Mouse (Mus musculus) urinary bladder, postnatal 10 days (tissue): ENCODE data around the gene Gm6096.
"Not testable (repeated sequence)": the region's sequence is repeated elsewhere in the genome, so short reads cannot be mapped to it uniquely, and the experiment has no call there.

ENCODE experiments used
- DNase-seq: peaks from one replicate; pipeline ENCODE4 v3.0.0; 2022; ENCODE audit warnings: low spot score

Gm6096 gene

GRCm38 (mm10) chr7:34250738-34251137, at the start of gene Gm6096:
TSS of gene Gm6096 (plus strand) at chr7:34251038.
- no peak for DNase-seq

DNA sequence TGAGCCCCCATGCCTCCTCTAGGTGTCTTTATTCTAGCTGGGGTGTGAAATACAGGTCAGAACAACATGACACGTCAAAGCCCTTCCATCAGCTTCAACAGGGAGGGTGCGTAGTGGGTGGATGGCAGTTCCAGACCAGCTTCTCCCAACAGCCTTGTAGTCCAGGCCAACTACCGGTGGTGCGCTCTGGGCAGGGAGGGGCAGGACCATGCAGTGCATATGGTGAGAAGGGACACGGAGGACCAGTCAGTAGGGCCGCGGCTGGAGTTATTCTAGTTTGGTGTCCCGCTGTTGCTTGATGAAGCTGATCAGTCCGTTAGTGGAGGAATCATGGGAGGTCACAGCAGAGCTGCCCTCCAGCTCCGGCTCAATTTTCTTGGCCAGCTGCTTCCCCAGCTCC, 48.7 kb upstream of the Gm6096 start:
- not testable (repeated sequence) for DNase-seq

GRCm38 (mm10) chr7:34206331-34206730, 44.5 kb upstream of the Gm6096 start:
- DNase-seq = no peak

DNA sequence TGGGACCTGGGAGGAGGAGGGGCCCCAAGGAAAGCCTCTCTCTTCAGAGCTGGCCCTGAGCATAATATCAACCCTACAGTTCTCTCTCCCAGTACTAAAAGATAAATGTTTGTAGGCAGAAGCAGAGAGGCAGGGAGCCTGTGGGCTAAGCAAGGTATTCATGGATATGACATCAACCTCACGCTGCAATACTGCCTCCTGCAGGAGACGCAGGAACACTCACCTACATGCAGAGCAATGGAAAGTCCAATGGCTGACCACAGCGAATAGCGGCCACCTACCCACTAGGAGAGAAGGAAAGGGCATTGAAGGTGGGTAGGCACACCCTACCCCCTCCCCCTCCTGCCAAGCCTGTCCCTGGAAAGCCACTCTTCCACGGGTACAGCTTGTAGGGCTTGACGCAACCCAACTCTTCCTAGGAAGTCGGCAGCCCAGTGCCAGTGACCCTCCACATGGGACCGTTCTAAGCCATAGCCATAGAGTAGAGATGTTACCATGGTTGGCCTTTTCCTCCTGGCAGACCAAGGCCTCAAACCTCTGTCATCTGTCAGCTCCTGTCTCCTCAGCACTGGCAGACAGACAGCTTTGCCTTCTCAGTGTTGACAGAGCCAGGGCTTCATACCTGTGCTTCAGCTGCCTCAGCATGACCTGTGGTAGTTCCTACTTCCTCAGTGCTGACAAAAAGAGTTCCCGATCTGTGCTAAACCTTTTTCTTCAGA, 42.7 kb upstream of the Gm6096 start:
- DNase-seq = no peak

DNA sequence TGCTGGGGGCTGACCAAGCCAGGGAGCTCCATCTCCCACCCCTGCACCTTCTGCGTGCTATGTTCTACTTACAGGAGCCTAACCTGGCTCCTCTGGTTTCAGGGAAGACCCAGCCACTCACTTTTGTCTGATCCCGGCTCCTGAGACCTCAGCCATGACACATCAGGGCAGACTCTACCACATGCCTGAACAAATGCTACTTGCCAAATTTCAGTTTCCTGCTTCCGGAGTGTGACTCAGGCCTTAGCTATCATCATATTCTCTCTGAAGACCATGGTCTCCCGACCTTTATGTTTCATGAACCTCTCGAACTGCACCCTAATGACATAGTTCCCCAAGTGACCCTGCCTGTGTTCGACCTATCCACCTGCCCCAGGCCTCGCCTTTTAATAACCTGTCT, 37.6 kb upstream of the Gm6096 start:
- no peak for DNase-seq

DNA sequence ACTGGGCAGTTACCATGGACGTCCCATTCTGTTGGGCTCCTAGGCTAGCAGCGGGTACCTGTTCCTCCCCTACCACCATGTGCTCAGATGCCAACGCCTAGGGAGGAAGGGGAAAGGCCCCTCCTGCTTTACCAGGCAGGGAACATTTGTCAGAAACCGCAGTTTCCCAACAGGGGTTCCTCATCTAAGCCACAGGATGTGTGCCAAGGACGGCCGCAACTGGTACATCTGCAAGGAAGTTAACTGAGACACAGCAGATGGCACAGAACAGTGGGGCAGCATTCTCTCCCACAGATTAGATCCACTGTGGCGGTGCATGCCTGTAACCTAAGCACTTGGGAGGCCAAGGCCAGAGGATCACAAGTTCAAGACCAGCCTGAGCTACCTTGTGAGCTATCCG, 36.2 kb upstream of the Gm6096 start:
- no peak for DNase-seq

GRCm38 (mm10) chr7:34215481-34215880, 35.4 kb upstream of the Gm6096 start:
- DNase-seq = no peak

DNA sequence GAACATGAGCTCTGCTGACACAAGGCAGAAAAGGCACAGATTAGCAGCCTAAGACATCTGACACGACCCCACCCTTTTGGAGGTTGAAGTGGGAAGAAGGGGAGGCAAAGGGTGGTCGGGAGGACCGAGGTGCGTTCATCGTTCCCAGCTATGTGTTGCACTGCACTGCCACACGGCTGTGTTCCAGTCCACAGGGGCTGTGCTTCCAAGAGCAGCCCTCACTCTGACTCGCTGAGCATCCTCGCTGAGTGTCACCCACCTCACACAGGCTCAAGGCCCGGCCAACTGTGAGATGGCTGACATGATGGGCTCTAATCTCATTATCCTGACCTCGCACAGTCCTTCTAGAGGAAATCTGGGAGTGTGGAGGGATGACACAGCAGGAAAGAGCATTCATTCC, 34.4 kb upstream of the Gm6096 start:
- DNase-seq = no peak

DNA sequence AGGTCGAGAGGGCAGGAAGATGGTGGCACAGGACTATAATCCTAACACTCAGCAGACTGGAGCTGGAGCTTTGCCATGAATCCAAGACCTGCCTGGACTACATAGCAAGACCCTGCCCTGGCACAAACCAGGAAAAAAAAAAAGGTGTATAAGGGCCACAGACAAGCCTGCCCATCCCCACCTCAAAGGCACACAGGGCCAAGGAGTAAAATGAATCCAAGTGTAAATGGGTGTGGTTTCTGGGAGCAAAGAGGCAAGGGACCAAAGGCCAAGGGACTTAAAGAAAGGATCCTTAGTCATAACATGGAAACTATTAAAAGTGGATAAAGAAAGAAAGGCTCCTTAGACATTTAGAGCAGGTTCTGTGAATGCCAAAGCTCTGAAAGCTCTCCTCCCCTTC, 32.3 kb upstream of the Gm6096 start:
- no peak for DNase-seq

DNA sequence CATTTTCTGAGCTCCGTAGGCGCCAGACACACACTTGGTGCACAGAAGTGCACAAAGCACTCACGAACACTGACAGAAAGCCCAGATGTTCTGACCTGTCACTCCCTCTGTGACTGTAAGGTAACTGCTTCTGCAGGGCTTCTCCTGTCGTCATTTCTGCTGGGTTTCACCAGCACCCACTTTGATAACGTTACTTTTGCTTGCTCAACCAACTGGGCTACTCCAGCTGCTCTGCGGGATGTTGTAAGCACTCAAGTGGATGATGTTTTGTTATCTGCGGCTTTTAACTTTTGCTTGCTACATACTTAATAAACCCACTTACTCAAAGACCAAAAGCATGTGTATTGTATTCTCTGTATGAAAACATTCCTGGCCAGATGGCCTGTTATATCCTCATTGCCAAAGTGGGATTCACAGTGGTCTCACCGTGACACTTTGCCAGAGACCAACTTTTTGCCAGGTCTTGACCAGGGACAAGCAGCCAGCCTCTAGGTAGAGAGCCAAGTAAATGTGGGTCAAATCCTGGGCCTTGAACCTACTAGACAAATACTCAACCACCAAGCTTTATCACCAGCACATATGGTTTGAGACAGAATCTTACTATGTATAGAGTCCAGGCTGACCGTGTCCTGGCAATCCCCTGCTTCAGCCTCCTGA, 29.1 kb upstream of the Gm6096 start:
- no peak for DNase-seq

DNA sequence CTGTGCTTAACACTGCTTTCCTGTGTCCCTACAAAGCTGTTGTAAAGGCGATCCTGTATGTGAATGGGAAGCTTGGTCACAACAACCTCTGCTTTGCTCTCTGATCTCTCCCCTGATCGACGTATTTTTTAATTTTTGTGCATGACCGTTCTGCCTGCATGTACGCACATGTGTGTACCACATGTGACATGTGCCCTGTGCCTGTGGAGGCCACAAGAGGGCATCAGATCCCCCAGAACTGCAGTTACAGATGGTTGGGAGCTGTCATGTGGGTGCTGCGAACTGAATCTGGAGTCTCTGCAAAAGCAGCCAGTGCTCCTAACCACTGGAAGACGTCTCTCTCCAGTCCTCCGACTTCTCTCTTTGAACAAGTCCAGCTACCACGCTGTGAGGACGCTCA, 28.5 kb upstream of the Gm6096 start:
- DNase-seq = no peak

- no peak for DNase-seq
These were observed 26.5 kb upstream of the Gm6096 start for GRCm38 (mm10) chr7:34224308-34224707.

GRCm38 (mm10) chr7:34226086-34226485, 24.8 kb upstream of the Gm6096 start:
- DNase-seq = no peak

GRCm38 (mm10) chr7:34226846-34227245, 24.0 kb upstream of the Gm6096 start:
- DNase-seq = no peak

DNA sequence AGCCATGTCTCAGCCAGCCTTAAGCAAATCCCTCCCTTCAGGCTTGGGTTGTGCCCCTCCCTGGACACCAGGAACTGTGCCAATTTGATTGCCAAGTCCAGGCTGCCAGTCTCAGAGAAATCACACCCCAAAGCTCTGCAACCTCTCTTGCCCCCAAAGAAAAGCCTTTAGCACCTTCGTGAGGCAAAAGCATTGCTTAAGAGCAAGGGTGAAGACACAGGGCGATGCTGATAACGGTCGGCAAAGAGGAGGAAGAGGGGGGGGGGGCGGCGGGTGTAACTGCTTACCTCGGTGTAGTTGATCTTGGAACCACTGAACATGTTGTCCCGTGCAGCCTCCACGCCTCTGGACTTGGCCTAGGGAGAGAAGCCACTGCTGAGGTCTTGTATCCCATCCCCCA, 22.2 kb upstream of the Gm6096 start:
- DNase-seq = no peak

DNA sequence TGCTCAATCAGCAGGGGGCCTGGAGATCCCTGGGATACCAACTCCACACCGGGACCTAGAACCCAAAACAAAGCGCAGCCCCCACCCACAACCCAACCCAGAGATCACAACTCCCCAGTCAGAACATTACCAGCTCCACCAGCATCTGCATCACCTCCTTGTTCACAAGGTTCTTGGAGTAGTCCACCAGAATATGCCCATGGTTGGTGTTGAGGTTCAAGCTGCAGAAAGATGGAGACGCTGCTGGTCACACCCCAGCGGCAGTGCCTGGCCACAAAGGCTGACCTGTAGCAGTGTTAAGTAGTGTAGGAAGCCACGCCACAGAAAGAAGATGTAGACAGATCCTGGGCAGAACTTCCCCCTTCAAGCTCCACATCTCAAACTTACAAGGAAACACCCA, 21.7 kb upstream of the Gm6096 start:
- no peak for DNase-seq

GRCm38 (mm10) chr7:34229691-34230111, 21.1 kb upstream of the Gm6096 start:
- no peak for DNase-seq

GRCm38 (mm10) chr7:34230116-34230515, 20.7 kb upstream of the Gm6096 start, which contains the start of gene Gpi1:
TSS of gene Gpi1 (minus strand) at chr7:34230336.
- no peak for DNase-seq

DNA sequence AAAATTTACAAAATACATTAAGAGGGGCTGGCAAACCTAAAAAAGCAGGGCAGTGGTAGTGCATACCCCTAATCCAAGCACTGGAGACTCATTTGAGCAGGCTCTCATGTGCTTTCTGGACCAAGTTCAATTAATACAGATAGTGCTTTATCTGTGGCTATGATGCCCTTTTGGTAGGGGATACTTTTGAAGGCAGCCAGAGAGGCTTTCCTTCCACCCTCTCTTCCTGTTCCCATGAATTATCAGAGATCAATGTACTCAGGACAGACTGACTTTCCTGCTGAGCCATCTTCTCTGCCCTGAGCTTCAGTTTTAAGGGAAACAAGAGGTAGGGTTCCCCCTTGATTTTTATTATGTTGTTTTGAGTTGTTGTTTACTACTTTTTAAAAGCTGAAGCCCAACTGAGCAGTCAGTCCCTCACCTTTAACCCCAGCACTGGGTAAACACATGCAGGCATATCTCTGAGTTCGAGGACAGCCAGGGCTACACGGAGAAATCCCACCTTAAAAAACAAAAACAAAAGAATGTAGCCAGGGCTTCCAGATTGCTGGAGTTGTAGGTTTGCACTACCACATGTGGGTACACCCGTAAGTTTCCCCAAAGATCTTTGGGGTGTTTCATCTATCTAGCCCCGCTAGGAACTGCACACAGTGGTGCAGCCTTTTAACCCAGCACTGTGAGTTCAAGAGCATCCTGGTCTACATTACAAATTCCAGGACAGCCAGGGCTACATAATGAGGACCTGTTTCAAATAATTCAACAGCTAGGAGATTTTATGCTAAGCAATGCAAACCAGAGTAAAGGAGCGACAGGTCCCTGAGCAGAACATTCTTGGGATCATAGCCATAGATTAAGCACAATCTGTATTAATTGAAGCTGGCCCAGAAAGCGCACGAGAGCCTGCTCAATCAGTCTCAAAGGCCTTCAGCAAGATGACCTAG, 17.8 kb upstream of the Gm6096 start:
- no peak for DNase-seq

- DNase-seq = peak; percentile 93
These were observed 16.8 kb upstream of the Gm6096 start for GRCm38 (mm10) chr7:34233909-34234609.

GRCm38 (mm10) chr7:34234610-34235561, 16.0 kb upstream of the Gm6096 start:
- no peak for DNase-seq
